Mouse (Mus musculus): ENCODE data around the gene Olfr417.
"Not testable (repeated sequence)": the region's sequence is repeated elsewhere in the genome, so short reads cannot be mapped to it uniquely, and the experiment has no call there.

The Olfr417 gene

GRCm38 (mm10) chr1:174364882-174365451 lies at the start of gene Olfr417:
Olfr417 (plus strand) TSS chr1:174365122.
- DNase-seq = no peak

- DNase-seq = no peak
These were observed 47.6 kb upstream of the Olfr417 start for GRCm38 (mm10) chr1:174317308-174317707.

- no peak for DNase-seq
These were observed 34.7 kb upstream of the Olfr417 start, which contains the start of gene Mptx1 for GRCm38 (mm10) chr1:174330218-174330617. Mptx1 (plus strand) TSS chr1:174330518.

- DNase-seq = not testable (repeated sequence)
These were observed 11.3 kb upstream of the Olfr417 start for GRCm38 (mm10) chr1:174353636-174354035.

- DNase-seq = no peak
These were observed 10.3 kb upstream of the Olfr417 start for GRCm38 (mm10) chr1:174354640-174355039.

DNA sequence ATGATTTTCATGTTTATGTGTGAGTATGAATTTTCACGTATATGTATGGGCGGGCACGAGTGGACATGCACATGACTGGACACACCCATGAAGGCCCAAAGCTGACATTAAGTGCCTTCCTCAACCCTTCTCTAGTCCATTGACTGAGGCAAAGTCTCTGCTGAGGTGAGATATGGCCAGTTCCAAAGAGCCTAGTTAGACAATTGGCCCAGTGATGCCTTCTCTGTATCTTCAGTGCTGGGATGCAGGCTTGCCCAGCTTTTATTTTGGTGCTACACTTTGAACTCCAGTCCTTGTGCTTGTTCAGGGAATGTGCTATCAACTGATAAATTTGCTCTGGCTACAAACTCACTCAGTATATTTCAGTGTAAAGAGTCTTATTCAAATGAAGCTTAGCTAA lies 8.9 kb downstream of the Olfr417 start:
- no peak for DNase-seq

GRCm38 (mm10) chr1:174390746-174391145 lies 25.8 kb downstream of the Olfr417 start, which contains the start of gene Olfr248:
Olfr248 (plus strand) TSS chr1:174391046.
- no peak for DNase-seq

GRCm38 (mm10) chr1:174422959-174423358 lies 58.0 kb downstream of the Olfr417 start:
- no peak for DNase-seq

DNA sequence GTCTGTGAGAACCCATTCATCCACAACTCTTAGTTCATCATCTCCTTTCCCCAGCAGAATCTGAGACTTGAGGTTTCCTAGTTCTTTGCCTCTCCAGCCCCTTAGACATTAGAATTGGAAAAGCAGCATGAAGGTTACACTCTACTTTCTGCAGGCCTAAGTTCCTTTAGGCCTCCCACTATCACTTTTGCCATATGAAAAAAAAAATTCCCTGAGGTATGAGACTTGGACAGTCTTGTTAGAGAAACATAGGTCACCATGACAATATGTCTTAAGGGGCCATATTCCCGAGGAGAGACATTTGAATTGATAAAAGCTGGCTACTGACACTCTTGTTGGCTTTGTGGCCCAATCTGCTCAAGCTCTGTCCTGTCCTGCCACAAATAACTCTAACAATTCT lies 58.8 kb downstream of the Olfr417 start, which contains the start of gene Olfr414:
TSS of gene Olfr414 (plus strand) at position 301 of the 400 bp plus-strand sequence.
- DNase-seq = no peak

All from spleen, adult 18-20 months (tissue).